Mouse (Mus musculus) CH12.LX (cell line): ENCODE data around the gene Traf4. TPM values are rescaled to one million over a fixed set of nuclear protein-coding genes. Genes with fewer than 3 reads are reported as not detected.
"Not testable (repeated sequence)": the region's sequence is repeated elsewhere in the genome, so short reads cannot be mapped to it uniquely, and the experiment has no call there.

Experiments
- DNase-seq: peaks from one replicate; pipeline ENCODE4 v3.0.0-alpha.2; 2013; ENCODE audit errors: extremely low read depth
- H3K27ac ChIP-seq: 2 replicates; pipeline ENCODE4 v1.5.1; 2012; ENCODE audit warnings: low read depth, mild to moderate bottlenecking, control low read depth, moderate library complexity; ENCODE audit not compliant: insufficient read depth
- H3K27me3 ChIP-seq: replicated peaks from 2 replicates; pipeline ENCODE3; 2012; ENCODE audit warnings: inconsistent platforms
- H3K36me3 ChIP-seq, 2 experiments: replicated peaks in 1 of 2; 2 replicates each; pipeline versions ENCODE3 to v1.6.1; 2012; ENCODE audit warnings: inconsistent platforms in 1 of 2, low read length in 1 of 2, mild to moderate bottlenecking in 1 of 2, mixed read lengths in 1 of 2, moderate library complexity in 1 of 2; ENCODE audit not compliant: control insufficient read depth in 1 of 2, insufficient read depth in 1 of 2
- H3K4me1 ChIP-seq, 2 experiments: 2 replicates each; pipeline ENCODE4 v1.6.1; 2012; ENCODE audit warnings: inconsistent platforms in 1 of 2, moderate library complexity in 1 of 2; ENCODE audit not compliant: insufficient read depth in 2 of 2, control insufficient read depth in 1 of 2
- H3K4me2 ChIP-seq: 2 replicates; pipeline ENCODE4 v1.6.1; 2012; ENCODE audit warnings: low read depth, mild to moderate bottlenecking, control low read depth; ENCODE audit not compliant: poor library complexity, insufficient read depth, severe bottlenecking
- H3K4me3 ChIP-seq, 3 experiments: fragments of 150-350 bp in 1 of 3; sonication (generic) in 1 of 3; replicated peaks in 1 of 3; 2 replicates each; pipeline versions ENCODE3 to v1.5.1; 2011 to 2012; ENCODE audit warnings: low read depth in 2 of 3, low read length in 2 of 3, mild to moderate bottlenecking in 2 of 3, moderate library complexity in 2 of 3, control low read depth in 1 of 3, improper control_type of control experiment in 1 of 3, inconsistent platforms in 1 of 3, mixed read lengths in 1 of 3; ENCODE audit not compliant: poor library complexity in 1 of 3
- H3K79me2 ChIP-seq: replicated peaks from 2 replicates; pipeline ENCODE4 v1.6.1; 2012; ENCODE audit warnings: mild to moderate bottlenecking, moderate library complexity; ENCODE audit not compliant: control insufficient read depth, poor library complexity, insufficient read depth, severe bottlenecking; ENCODE audit errors: extremely low read depth
- H3K9ac ChIP-seq: 2 replicates; pipeline ENCODE4 v1.6.1; 2012; ENCODE audit warnings: low read depth, mild to moderate bottlenecking, control low read depth, moderate library complexity; ENCODE audit not compliant: insufficient read depth
- H3K9me3 ChIP-seq: replicated peaks from 2 replicates; pipeline ENCODE3; 2012; ENCODE audit warnings: low read length, inconsistent platforms, mixed read lengths
- BHLHE40 ChIP-seq: IDR thresholded peaks from 2 replicates; pipeline ENCODE4 v1.6.1; 2011; ENCODE audit warnings: mild to moderate bottlenecking, low read depth, low read length, improper control_type of control experiment
- CHD1 ChIP-seq: IDR thresholded peaks from 2 replicates; pipeline ENCODE4 v1.6.1; 2012; ENCODE audit warnings: low read depth, low read length, improper control_type of control experiment, inconsistent platforms
- E2F4 ChIP-seq: IDR thresholded peaks from 2 replicates; pipeline ENCODE4 v1.6.1; 2011; ENCODE audit warnings: low read depth, low read length, improper control_type of control experiment; ENCODE audit not compliant: insufficient replicate concordance
- ELF1 ChIP-seq: IDR thresholded peaks from 2 replicates; pipeline ENCODE4 v1.6.1; 2014; ENCODE audit warnings: low read depth, mild to moderate bottlenecking, inconsistent platforms, low read length, improper control_type of control experiment
- JUN ChIP-seq: IDR thresholded peaks from 2 replicates; pipeline ENCODE4 v1.6.1; 2011; ENCODE audit warnings: low read depth, mild to moderate bottlenecking, low read length, improper control_type of control experiment, moderate library complexity; ENCODE audit not compliant: insufficient read depth
- MAZ ChIP-seq: IDR thresholded peaks from 2 replicates; pipeline ENCODE4 v1.6.1; 2012; ENCODE audit warnings: low read depth, mild to moderate bottlenecking, inconsistent platforms, low read length, improper control_type of control experiment, moderate library complexity
- MYC ChIP-seq: IDR thresholded peaks from 2 replicates; pipeline ENCODE4 v1.6.1; 2011; ENCODE audit warnings: low read depth, mild to moderate bottlenecking, improper control_type of control experiment, low read length
- NELFE ChIP-seq: IDR thresholded peaks from 2 replicates; pipeline ENCODE4 v1.6.1; 2011; ENCODE audit warnings: low read depth, low read length, improper control_type of control experiment
- NRF1 ChIP-seq: IDR thresholded peaks from 2 replicates; pipeline ENCODE4 v1.6.1; 2014; ENCODE audit warnings: low read depth, mild to moderate bottlenecking, inconsistent platforms, low read length, improper control_type of control experiment, moderate library complexity
- POLR2A ChIP-seq: IDR thresholded peaks from 2 replicates; pipeline ENCODE4 v1.6.1; 2011; ENCODE audit warnings: low read depth, mild to moderate bottlenecking, improper control_type of control experiment, low read length
- POLR2AphosphoS2 ChIP-seq: IDR thresholded peaks from 2 replicates; pipeline ENCODE4 v1.6.1; 2011; ENCODE audit warnings: low read depth, low read length, improper control_type of control experiment
- RCOR1 ChIP-seq: conservative IDR thresholded peaks from 2 replicates; pipeline ENCODE4 v1.6.1; 2012; ENCODE audit warnings: low read depth, mild to moderate bottlenecking, inconsistent platforms, low read length, improper control_type of control experiment
- SMC3 ChIP-seq: IDR thresholded peaks from 2 replicates; pipeline ENCODE4 v1.6.1; 2011; ENCODE audit warnings: low read depth, low read length, improper control_type of control experiment
- dilution Hi-C: fragments of 300-500 bp; cut with MboI; formaldehyde crosslinking; loops from 2 replicates; pipeline ENCODE4 v1.14.3; 2020; ENCODE audit warnings: low sequenced_read_pairs; ENCODE audit not compliant: extremely low pct_unique_long_range_greater_than_20kb, extremely low pct_ligation_motif_present
- in situ Hi-C: fragments of 300-500 bp; cut with MboI; formaldehyde crosslinking; loops from 3 replicates; pipeline ENCODE4 v1.14.3; 2019; ENCODE audit warnings: low sequenced_read_pairs, low pct_ligation_motif_present, low pct_unique_long_range_greater_than_20kb, mixed read lengths
- polyA plus RNA-seq: library from polyadenylated mRNA; unstranded; fragments of >175 nt; gene quantifications from 2 replicates; pipeline ENCODE4 v1.2.1, GENCODE M21; 2012; ENCODE audit warnings: low read depth; ENCODE audit not compliant: insufficient read length
- total RNA-seq, 2 experiments: library from RNA; depleted of rRNA; stranded (reverse); fragments of 300-350 nt in 1 of 2; fragments of >200 nt in 1 of 2; gene quantifications; 2 replicates each; pipeline ENCODE4 v1.2.3; 2012 to 2014

Traf4 gene
- total and polyA plus RNA-seq, 3 experiments = 20.8 to 68.7 (median 55.9) TPM

DNA sequence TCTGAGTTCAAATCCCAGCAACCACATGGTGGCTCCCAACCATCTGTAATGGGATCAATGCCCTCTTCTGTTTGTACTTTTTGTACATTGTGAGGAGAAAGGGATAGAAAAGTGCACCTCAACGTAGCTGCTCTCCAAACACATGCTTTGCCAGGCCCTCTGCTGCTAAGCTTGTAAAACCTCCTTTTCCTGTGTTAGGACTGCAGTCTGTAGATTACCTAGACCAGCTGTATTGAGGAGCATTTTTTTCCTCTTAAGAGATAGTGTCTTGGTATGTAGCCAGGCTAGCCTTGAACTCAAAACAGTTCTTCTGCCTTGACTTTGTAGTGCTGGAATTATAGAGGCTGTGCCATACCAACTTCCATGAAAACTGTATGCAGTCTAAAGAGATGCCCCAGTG, 29.3 kb downstream of the Traf4 start:
- peaks cover 0 to 69% of the 10 kb centered on the region in 2 experiments for H3K36me3 ChIP-seq
- dilution Hi-C loops = no loop called here
- peaks cover 0 to 38% of the 10 kb centered on the region in 2 experiments; a peak in 2 of 4 replicates for H3K4me1 ChIP-seq
- peaks cover 56% of the 10 kb centered on the region for H3K79me2 ChIP-seq
- in situ Hi-C loops = no loop called here
- H3K4me2 ChIP-seq = no peak overlapping the region
- no peak for DNase-seq
- TF ChIP-seq CHD1 = no peak
- no peak for TF ChIP-seq POLR2AphosphoS2
- TF ChIP-seq SMC3 = no peak
- no peak for TF ChIP-seq RCOR1
- TF ChIP-seq E2F4 = no peak
- no peak for TF ChIP-seq MAZ
- no peak for TF ChIP-seq NELFE
- no peak for TF ChIP-seq BHLHE40
- no peak for TF ChIP-seq NRF1
- no peak for TF ChIP-seq ELF1
- TF ChIP-seq POLR2A = no peak
- H3K9me3 ChIP-seq = no peaks in the 10 kb centered on the region
- H3K27ac ChIP-seq = no peak overlapping the region
- H3K4me3 ChIP-seq = no peak overlapping the region
- H3K9ac ChIP-seq = no peak overlapping the region
- no peaks in the 10 kb centered on the region for H3K27me3 ChIP-seq

DNA sequence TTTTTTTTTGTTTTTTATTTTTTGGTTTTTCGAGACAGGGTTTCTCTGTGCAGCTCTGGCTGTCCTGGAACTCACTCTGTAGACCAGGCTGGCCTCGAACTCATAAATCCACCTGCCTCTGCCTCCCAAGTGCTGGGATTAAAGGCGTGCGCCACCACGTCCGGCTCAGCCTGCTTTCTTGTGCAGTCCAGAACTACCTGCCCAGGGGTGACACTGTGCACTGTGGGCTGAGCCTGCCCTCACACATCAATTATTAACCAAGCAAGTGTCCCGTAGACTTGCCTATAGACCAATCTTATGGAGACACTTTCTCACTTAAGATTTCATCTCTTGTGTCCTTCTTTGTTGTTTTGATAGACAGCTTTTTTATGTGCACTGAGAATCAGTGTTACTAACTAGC, 30.1 kb downstream of the Traf4 start:
- dilution Hi-C loops, H3K27ac ChIP-seq, H3K9me3 ChIP-seq, H3K4me2 ChIP-seq, in situ Hi-C loops, H3K9ac ChIP-seq, H3K4me3 ChIP-seq, DNase-seq, H3K27me3 ChIP-seq: not testable (repeated sequence)
- peaks cover 0 to 67% of the 10 kb centered on the region in 2 experiments for H3K36me3 ChIP-seq
- H3K79me2 ChIP-seq = peaks cover 56% of the 10 kb centered on the region
- peaks cover 0 to 38% of the 10 kb centered on the region in 2 experiments; a peak in 2 of 4 replicates for H3K4me1 ChIP-seq

DNA sequence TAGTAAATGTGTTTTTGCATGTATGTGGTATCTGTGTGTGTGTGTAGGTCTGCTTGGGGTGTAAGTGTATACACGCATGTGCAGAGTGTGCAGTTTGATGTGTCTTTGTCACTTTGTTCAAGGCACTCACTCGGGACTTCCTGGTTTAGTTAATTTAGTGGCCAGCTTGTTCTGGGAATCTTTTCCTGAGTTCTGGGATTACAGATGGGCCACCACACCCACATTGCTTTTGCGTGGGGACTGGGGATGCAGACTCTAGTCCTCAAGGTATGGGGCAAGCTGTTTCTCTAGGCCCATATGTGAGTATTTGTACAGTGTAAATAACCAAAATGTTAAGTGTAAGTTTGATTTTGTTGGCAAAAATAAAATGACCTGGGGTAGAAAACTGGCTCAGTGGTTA, 31.0 kb downstream of the Traf4 start:
- H3K4me2 ChIP-seq = no peak overlapping the region
- in situ Hi-C loops (no loop called here), dilution Hi-C loops (no loop called here)
- TF ChIP-seq BHLHE40 = no peak
- no peak for TF ChIP-seq JUN
- no peak for TF ChIP-seq MYC
- no peaks in the 10 kb centered on the region for H3K27me3 ChIP-seq
- H3K4me3 ChIP-seq = no peak overlapping the region
- peaks cover 0 to 70% of the 10 kb centered on the region in 2 experiments for H3K36me3 ChIP-seq
- DNase-seq = no peak
- peaks cover 0 to 38% of the 10 kb centered on the region in 2 experiments; a peak in 2 of 4 replicates for H3K4me1 ChIP-seq
- H3K79me2 ChIP-seq = peaks cover 50% of the 10 kb centered on the region
- H3K9me3 ChIP-seq = no peaks in the 10 kb centered on the region
- no peak overlapping the region for H3K27ac ChIP-seq
- no peak overlapping the region for H3K9ac ChIP-seq
